Mouse (Mus musculus) limb, embryonic 15.5 days (tissue): Measurements from ENCODE around the gene Npw. TPM values are rescaled to one million over a fixed set of nuclear protein-coding genes. Genes with fewer than 3 reads are reported as not detected.
A peak's percentile ranks its signal among the peaks of the same experiment; 100 is the strongest.
"Not testable (repeated sequence)": the region's sequence is repeated elsewhere in the genome, so short reads cannot be mapped to it uniquely, and the experiment has no call there.

Source experiments
- ATAC-seq: fragments of 200-750 bp; cut with Nextera tagmentation; 2 replicates; pipeline ENCODE4 v1.8.0; 2017; ENCODE audit warnings: low read depth, moderate TSS enrichment; ENCODE audit not compliant: insufficient number of reproducible peaks, low FRiP score, low TSS enrichment
- H3K27ac ChIP-seq: fragments of 300-500 bp; sonication (generic); 2 replicates; pipeline ENCODE4 v1.5.1; 2015; ENCODE audit warnings: moderate library complexity, mild to moderate bottlenecking, inconsistent platforms
- H3K27me3 ChIP-seq: fragments of 300-500 bp; sonication (generic); 2 replicates; pipeline ENCODE4 v1.6.1; 2015; ENCODE audit warnings: inconsistent platforms
- H3K36me3 ChIP-seq: fragments of 300-500 bp; sonication (generic); 2 replicates; pipeline ENCODE4 v1.6.1; 2015; ENCODE audit warnings: inconsistent platforms
- H3K4me1 ChIP-seq: fragments of 300-500 bp; sonication (generic); 2 replicates; pipeline ENCODE4 v1.6.1; 2015; ENCODE audit warnings: inconsistent platforms
- H3K4me2 ChIP-seq: fragments of 300-500 bp; sonication (generic); 2 replicates; pipeline ENCODE4 v1.6.1; 2015; ENCODE audit warnings: mild to moderate bottlenecking, inconsistent platforms
- H3K4me3 ChIP-seq: fragments of 300-500 bp; sonication (generic); 2 replicates; pipeline ENCODE4 v1.5.1; 2015; ENCODE audit warnings: mild to moderate bottlenecking, inconsistent platforms
- H3K9ac ChIP-seq: fragments of 300-500 bp; sonication (generic); 2 replicates; pipeline ENCODE4 v1.6.1; 2015; ENCODE audit warnings: inconsistent platforms
- H3K9me3 ChIP-seq: fragments of 300-500 bp; sonication (generic); 2 replicates; pipeline ENCODE4 v1.6.1; 2016; ENCODE audit warnings: inconsistent platforms
- WGBS: fragments of 180-500 bp; shearing (Covaris S2); methylation state at CpG from one replicate; pipeline ENCODE4 v1.1.7; 2015; 5-methylcytosine and 5-hydroxymethylcytosine counted together
- polyA plus RNA-seq: library from polyadenylated mRNA; unstranded; fragments of >200 nt; fragmentation: Nextera tagmentation; extraction: Ambion mirVana; gene quantifications from 2 replicates; pipeline ENCODE4 v1.2.1, GENCODE M21; 2015

Npw gene
- polyA plus RNA-seq, 1 experiment from 2014 or later = not detected

DNA sequence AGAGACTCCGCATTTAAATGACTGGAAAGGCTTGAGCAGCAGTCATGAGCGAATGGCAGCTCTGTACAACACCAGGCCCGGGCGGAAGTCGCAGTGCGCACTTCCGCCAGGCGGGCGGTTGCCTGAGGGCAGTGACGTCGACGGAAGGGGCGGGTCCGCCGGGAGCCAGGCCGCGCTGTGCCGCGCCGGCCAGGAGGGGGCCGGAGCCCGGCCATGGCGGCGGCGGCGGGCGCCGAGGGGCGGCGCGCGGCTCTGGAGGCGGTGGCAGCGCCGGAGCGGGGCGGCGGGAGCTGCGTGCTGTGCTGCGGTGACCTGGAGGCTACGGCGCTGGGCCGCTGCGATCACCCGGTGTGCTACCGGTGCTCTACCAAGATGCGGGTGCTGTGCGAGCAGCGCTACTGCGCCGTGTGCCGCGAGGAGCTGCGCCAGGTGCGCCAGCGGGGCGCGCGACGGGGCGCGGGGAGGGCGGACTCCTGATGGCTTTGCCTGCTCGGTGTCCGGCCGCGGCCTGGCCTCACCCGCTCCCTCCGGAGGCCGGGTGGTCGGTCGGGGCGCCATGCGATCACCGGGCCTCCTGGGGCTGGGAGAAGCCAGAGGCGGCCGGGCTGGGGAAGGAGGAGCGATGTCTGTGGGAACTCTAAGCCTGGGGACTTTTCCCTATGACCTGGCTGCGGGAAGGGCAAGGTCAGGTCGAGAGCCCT, 11.4 kb upstream of the Npw start, which contains the start of gene Zfp598:
TSS of gene Zfp598 (plus strand) at position 143 of the 701 bp plus-strand sequence.
- Histone ChIP-seq H3K27me3 (no peaks in the 10 kb centered on the region), H3K9me3 (no peaks in the 10 kb centered on the region), H3K4me1 (peaks cover 44% of the 10 kb centered on the region), H3K4me3 (peak within 1 kb of the TSS; percentile 67), H3K4me2 (peak within 1 kb of the TSS; percentile 74), H3K36me3 (no peaks in the 10 kb centered on the region), H3K27ac (peak within 1 kb of the TSS; percentile 74), H3K9ac (peak within 1 kb of the TSS; percentile 91)
- under 1% methylated on average over 78 of the region's 80 CpGs for WGBS
- ATAC-seq = peak; percentile 95

- Histone ChIP-seq H3K27ac (peak overlapping the region; percentile 74), H3K9ac (peak overlapping the region; percentile 91; the same call in 1 of the 2 replicates), H3K4me1 (peaks cover 39% of the 10 kb centered on the region), H3K4me2 (peak overlapping the region; percentile 74), H3K4me3 (peak overlapping the region; percentile 67)
- WGBS = 10% methylated on average over 15 of the region's 15 CpGs
- H3K9me3 ChIP-seq, H3K27me3 ChIP-seq, H3K36me3 ChIP-seq, ATAC-seq: not testable (repeated sequence)
These were observed 10.9 kb upstream of the Npw start for GRCm38 (mm10) chr17:24669214-24669544.

DNA sequence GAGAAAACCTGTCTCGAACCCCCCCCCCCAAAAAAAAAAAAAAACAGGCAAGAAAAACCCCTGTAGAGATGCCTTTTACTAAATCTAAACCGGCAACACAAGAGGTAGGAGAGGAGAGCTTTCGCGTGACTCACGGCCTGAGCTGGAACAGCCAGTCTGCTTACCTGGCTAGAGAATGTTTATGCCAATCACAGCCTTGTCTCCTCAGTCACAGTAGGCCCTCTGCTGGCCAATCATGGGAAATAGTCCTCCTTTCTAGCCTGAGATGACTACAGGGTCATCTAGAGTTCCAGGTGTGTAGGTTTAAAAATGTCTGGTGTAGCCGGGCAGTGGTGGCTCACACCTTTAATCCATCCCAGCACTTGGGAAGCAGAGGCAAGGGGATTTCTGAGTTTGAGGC, 9.2 kb upstream of the Npw start:
- H3K4me2 ChIP-seq = no peak overlapping the region
- H3K27ac ChIP-seq = no peak overlapping the region
- no peaks in the 10 kb centered on the region for H3K9me3 ChIP-seq
- H3K36me3 ChIP-seq = no peaks in the 10 kb centered on the region
- H3K9ac ChIP-seq = no peak overlapping the region
- 25% methylated on average over 6 of the region's 6 CpGs for whole genome bisulfite sequencing
- no peak for ATAC-seq
- no peaks in the 10 kb centered on the region for H3K27me3 ChIP-seq
- H3K4me1 ChIP-seq = peaks cover 30% of the 10 kb centered on the region
- no peak overlapping the region for H3K4me3 ChIP-seq

DNA sequence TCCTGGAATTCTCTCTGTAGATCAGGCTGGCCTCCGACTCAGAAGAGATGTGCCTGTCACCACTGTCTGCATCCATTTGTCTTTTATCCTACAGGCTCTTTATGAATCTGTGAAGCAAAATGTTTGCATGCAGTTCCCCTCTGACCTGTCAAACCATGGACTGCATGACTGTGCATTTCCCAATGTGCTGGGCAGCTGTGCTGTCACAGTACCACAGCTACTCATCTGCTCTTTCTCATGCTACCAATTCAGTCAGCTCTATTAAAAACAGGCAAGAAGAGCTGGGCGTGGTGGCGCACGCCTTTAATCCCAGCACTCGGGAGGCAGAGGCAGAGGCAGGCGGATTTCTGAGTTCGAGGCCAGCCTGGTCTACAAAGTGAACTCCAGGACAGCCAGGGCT, 8.8 kb upstream of the Npw start:
- H3K27ac ChIP-seq, ATAC-seq, H3K9me3 ChIP-seq, H3K9ac ChIP-seq, H3K36me3 ChIP-seq, H3K4me3 ChIP-seq, H3K27me3 ChIP-seq, H3K4me2 ChIP-seq: not testable (repeated sequence)
- H3K4me1 ChIP-seq = peaks cover 26% of the 10 kb centered on the region
- 59% methylated on average over 7 of the region's 7 CpGs for WGBS

DNA sequence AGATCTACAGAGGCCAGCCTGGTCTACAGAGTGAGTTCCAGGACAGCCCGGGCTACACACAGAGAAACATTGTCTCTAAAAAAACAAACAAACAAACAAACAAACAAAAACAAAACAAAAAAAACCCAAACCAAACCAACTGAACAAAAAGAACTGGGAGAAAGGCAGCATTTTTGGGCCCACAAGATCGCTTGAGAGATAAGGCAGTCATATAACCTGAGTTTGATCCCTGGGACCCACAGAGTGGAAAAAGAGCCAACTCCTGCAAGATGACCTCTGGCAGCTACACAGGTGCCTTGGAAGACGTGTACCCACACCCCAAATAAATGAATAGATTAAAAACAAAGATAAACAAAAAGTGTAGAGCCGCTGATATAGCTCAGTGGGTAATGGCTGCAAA, 3.3 kb downstream of the Npw start:
- Histone ChIP-seq H3K9ac (no peak overlapping the region), H3K27ac (no peak overlapping the region), H3K36me3 (no peaks in the 10 kb centered on the region), H3K4me1 (peaks cover 20% of the 10 kb centered on the region), H3K4me2 (no peak overlapping the region), H3K27me3 (peaks cover 36% of the 10 kb centered on the region), H3K4me3 (no peak overlapping the region), H3K9me3 (no peaks in the 10 kb centered on the region)
- WGBS = 70% methylated on average over 4 of the region's 4 CpGs
- ATAC-seq = no peak

DNA sequence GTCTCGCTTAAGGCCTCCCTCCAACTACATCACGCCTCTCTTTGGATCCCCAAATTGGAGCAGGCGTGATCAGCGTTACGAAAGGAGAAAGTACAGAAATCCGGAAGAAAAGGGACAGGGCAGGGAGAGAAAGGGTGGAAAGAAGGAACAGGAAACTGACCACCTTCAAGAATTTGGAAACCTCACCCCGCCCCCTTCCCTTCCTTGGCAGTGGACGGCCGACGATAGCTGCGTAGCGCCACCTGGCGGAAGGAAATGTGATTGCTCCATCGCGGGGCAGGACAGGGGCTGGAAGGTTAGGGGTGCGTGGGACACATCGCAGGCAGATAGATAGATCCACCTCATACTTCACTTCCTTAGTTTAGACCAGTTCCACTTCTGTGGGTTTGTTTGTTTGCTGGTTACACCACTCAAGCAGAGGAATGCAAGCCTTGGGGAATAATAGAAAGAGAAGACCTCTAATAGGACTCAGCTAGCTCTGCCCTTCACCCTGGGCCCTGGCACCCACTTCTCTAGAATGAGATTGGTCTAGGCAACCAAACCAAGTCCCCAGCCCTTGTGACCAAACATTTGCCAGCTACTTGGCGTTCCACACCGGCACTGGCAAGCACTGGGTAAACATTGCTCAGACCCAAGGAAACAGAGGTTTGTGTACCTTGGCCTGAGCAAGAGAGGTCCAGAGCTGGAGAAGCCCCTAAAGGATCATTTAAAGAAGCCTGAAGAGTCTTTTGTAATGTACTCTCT, 4.1 kb downstream of the Npw start:
- WGBS = 4% methylated on average over 19 of the region's 19 CpGs
- H3K27ac ChIP-seq = peak overlapping the region; percentile 44; the same call in 1 of the 2 replicates
- 0 out of 2 replicates have a peak, but pooled peaks have one; percentile 36 for ATAC-seq

DNA sequence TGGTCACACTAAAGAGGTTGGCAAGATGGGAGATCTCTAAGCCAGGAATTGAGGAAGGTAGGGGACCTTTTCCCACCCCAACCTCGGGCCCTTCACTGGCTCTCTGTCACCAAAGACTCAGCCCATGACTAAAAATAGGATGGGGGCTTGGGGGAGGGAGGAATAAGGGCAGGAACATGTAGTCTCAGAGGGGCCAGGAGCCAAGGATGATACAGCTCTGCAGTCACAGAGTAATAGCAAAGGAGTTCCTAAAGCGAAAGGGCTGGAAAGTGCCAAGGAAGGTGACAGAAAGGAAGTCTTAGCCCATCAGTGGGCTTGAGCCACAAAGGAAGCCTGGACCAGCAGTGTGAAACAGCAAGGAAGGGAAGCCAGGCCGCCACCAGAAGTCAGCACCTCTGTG, 6.4 kb downstream of the Npw start:
- ATAC-seq = no peak
- Histone ChIP-seq H3K4me3 (no peak overlapping the region), H3K27ac (no peak overlapping the region), H3K9ac (no peak overlapping the region), H3K9me3 (no peaks in the 10 kb centered on the region), H3K36me3 (peaks cover 6% of the 10 kb centered on the region; the same call in 1 of the 2 replicates), H3K4me2 (no peak overlapping the region), H3K27me3 (peaks cover 6% of the 10 kb centered on the region), H3K4me1 (peaks cover 29% of the 10 kb centered on the region)
- 74% methylated on average over 3 of the region's 3 CpGs for WGBS

More for the DNA sequence above, 4.1 kb downstream of the Npw start:
- peak overlapping the region; percentile 32 for H3K4me3 ChIP-seq
- no peaks in the 10 kb centered on the region for H3K9me3 ChIP-seq
- no peak overlapping the region for H3K9ac ChIP-seq
- no peaks in the 10 kb centered on the region for H3K36me3 ChIP-seq
- peaks cover 29% of the 10 kb centered on the region for H3K4me1 ChIP-seq
- peak overlapping the region; percentile 51 for H3K4me2 ChIP-seq
- peaks cover 29% of the 10 kb centered on the region for H3K27me3 ChIP-seq

- no peak overlapping the region for H3K9ac ChIP-seq
- 77% methylated on average over 4 of the region's 4 CpGs for WGBS
- no peaks in the 10 kb centered on the region for H3K9me3 ChIP-seq
- no peak for ATAC-seq
- H3K27me3 ChIP-seq = no peaks in the 10 kb centered on the region
- H3K36me3 ChIP-seq = peaks cover 7% of the 10 kb centered on the region; the same call in 1 of the 2 replicates
- H3K4me3 ChIP-seq = no peak overlapping the region
- peaks cover 33% of the 10 kb centered on the region for H3K4me1 ChIP-seq
- H3K4me2 ChIP-seq = no peak overlapping the region
- H3K27ac ChIP-seq = no peak overlapping the region
These were observed 7.5 kb downstream of the Npw start for GRCm38 (mm10) chr17:24650766-24651165.

GRCm38 (mm10) chr17:24650070-24650616, 8.1 kb downstream of the Npw start, which contains the start of gene Slc9a3r2:
Slc9a3r2 (minus strand) TSS chr17:24650327.
- WGBS = under 1% methylated on average over 33 of the region's 41 CpGs
- ATAC-seq = peak; percentile 56
- peak within 1 kb of the TSS; percentile 84 for H3K27ac ChIP-seq
- peaks cover 7% of the 10 kb centered on the region; the same call in 1 of the 2 replicates for H3K36me3 ChIP-seq
- peak within 1 kb of the TSS; percentile 89 for H3K9ac ChIP-seq
- peak within 1 kb of the TSS; percentile 92 for H3K4me3 ChIP-seq
- H3K4me2 ChIP-seq = peak within 1 kb of the TSS; percentile 97
- no peaks in the 10 kb centered on the region for H3K27me3 ChIP-seq
- peaks cover 40% of the 10 kb centered on the region for H3K4me1 ChIP-seq
- H3K9me3 ChIP-seq = no peaks in the 10 kb centered on the region

DNA sequence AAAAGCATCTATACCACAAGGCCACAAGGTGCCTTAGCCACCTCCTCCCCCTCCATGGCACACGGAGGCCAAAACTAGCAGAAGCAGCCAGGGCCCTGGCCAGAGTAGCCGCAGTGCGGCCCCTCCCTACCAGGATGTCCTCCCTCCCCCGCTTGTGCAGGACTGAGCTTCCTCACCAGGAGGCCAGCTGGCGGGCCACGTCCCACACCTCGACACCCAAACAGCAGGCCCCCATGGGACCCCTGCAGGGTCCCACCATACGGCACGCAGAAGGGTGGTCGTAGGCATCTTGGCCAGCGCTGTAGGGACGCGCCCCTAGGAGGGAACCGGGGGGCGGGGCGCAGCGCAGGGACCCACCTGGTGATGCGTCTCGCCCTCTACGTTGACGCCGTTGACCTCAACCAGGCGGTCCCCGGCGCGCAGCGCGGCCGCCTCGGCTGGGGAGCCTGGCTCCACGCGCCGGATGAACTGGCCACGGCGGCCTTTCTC, 8.6 kb downstream of the Npw start:
- peak overlapping the region; percentile 97 for H3K4me2 ChIP-seq
- H3K9me3 ChIP-seq = no peaks in the 10 kb centered on the region
- no peaks in the 10 kb centered on the region for H3K27me3 ChIP-seq
- peaks cover 11% of the 10 kb centered on the region; the same call in 1 of the 2 replicates for H3K36me3 ChIP-seq
- ATAC-seq = peak; percentile 20; the same call in 1 of the 2 replicates
- peak overlapping the region; percentile 92 for H3K4me3 ChIP-seq
- 1% methylated on average over 35 of the region's 35 CpGs for WGBS
- peak overlapping the region; percentile 89 for H3K9ac ChIP-seq
- H3K4me1 ChIP-seq = peaks cover 45% of the 10 kb centered on the region
- H3K27ac ChIP-seq = peak overlapping the region; percentile 84

GRCm38 (mm10) chr17:24648731-24649377, 9.4 kb downstream of the Npw start:
- WGBS = 66% methylated on average over 10 of the region's 10 CpGs
- H3K36me3 ChIP-seq = peaks cover 13% of the 10 kb centered on the region; the same call in 1 of the 2 replicates
- no peak overlapping the region for H3K27ac ChIP-seq
- peak overlapping the region; percentile 92 for H3K4me3 ChIP-seq
- ATAC-seq = no peak
- H3K4me2 ChIP-seq = peak overlapping the region; percentile 97
- peaks cover 53% of the 10 kb centered on the region for H3K4me1 ChIP-seq
- no peak overlapping the region for H3K9ac ChIP-seq
- no peaks in the 10 kb centered on the region for H3K27me3 ChIP-seq
- no peaks in the 10 kb centered on the region for H3K9me3 ChIP-seq
